Mouse (Mus musculus) midbrain, embryonic 10.5 days (tissue): ENCODE measurements around the gene Edrf1. TPM values are rescaled to one million over a fixed set of nuclear protein-coding genes. Genes with fewer than 3 reads are reported as not detected.

Experiments used
- DNase-seq: peaks from one replicate; pipeline ENCODE4 v3.0.0-alpha.2; 2017; ENCODE audit warnings: low spot score
- H3K27ac ChIP-seq: fragments of 300-500 bp; sonication (generic); replicated peaks from 2 replicates; pipeline ENCODE4 v1.5.1; 2016; ENCODE audit warnings: mild to moderate bottlenecking
- H3K27me3 ChIP-seq: fragments of 300-500 bp; sonication (generic); 2 replicates; pipeline ENCODE4 v1.6.1; 2016; ENCODE audit warnings: low read depth, mild to moderate bottlenecking; ENCODE audit not compliant: poor library complexity, severe bottlenecking
- H3K36me3 ChIP-seq: fragments of 300-500 bp; sonication (generic); 2 replicates; pipeline ENCODE4 v1.6.1; 2016; ENCODE audit warnings: mild to moderate bottlenecking, moderate library complexity
- H3K4me1 ChIP-seq: fragments of 300-500 bp; sonication (generic); 2 replicates; pipeline ENCODE4 v1.6.1; 2016
- H3K4me3 ChIP-seq: fragments of 300-500 bp; sonication (generic); 2 replicates; pipeline ENCODE4 v1.5.1; 2016; ENCODE audit warnings: mild to moderate bottlenecking, moderate library complexity
- H3K9me3 ChIP-seq: fragments of 300-500 bp; sonication (generic); replicated peaks from 2 replicates; pipeline ENCODE4 v1.6.1; 2016; ENCODE audit warnings: mild to moderate bottlenecking
- WGBS: fragments of 180-500 bp; shearing (Covaris S2); methylation state at CpG from one replicate; pipeline ENCODE4 v1.1.7; 2016; 5-methylcytosine and 5-hydroxymethylcytosine counted together
- polyA plus RNA-seq: library from polyadenylated mRNA; unstranded; fragments of >200 nt; fragmentation: Nextera tagmentation; extraction: Ambion mirVana; gene quantifications from 2 replicates; pipeline ENCODE4 v1.2.1, GENCODE M21; 2016

Gene Edrf1
- polyA plus RNA-seq, 1 experiment from 2014 or later: 26.0 TPM

- Histone ChIP-seq H3K4me1 (peaks cover 15% of the 10 kb centered on the region), H3K27me3 (no peaks in the 10 kb centered on the region), H3K9me3 (peaks cover 5% of the 10 kb centered on the region), H3K4me3 (peak overlapping the region; percentile 68; the same call in 1 of the 2 replicates), H3K27ac (no peak overlapping the region), H3K36me3 (peaks cover 14% of the 10 kb centered on the region)
- DNase-seq: no peak
- 88% methylated on average over 2 of the region's 2 CpGs for WGBS
These were observed 70.0 kb downstream of the Edrf1 start for GRCm38 (mm10) chr7:133707301-133707700.

GRCm38 (mm10) chr7:133715387-133715786, 78.0 kb downstream of the Edrf1 start:
- peaks cover 95% of the 10 kb centered on the region for H3K36me3 ChIP-seq
- 93% methylated on average over 4 of the region's 4 CpGs for WGBS

GRCm38 (mm10) chr7:133718580-133718979, 81.2 kb downstream of the Edrf1 start:
- H3K9me3 ChIP-seq: no peaks in the 10 kb centered on the region
- WGBS: 91% methylated on average over 1 of the region's 1 CpGs
- no peak overlapping the region for H3K4me3 ChIP-seq
- no peaks in the 10 kb centered on the region for H3K4me1 ChIP-seq
- H3K27ac ChIP-seq: no peak overlapping the region
- no peak for DNase-seq
- peaks cover 100% of the 10 kb centered on the region for H3K36me3 ChIP-seq
- no peaks in the 10 kb centered on the region for H3K27me3 ChIP-seq

More at GRCm38 (mm10) chr7:133715387-133715786, 78.0 kb downstream of the Edrf1 start:
- Histone ChIP-seq H3K27ac (no peak overlapping the region), H3K9me3 (no peaks in the 10 kb centered on the region), H3K4me3 (no peak overlapping the region), H3K4me1 (peaks cover 1% of the 10 kb centered on the region; the same call in 1 of the 2 replicates), H3K27me3 (no peaks in the 10 kb centered on the region)
- DNase-seq: no peak

GRCm38 (mm10) chr7:133720616-133721015, 83.3 kb downstream of the Edrf1 start:
- Histone ChIP-seq H3K27ac (no peak overlapping the region), H3K9me3 (no peaks in the 10 kb centered on the region), H3K36me3 (peaks cover 100% of the 10 kb centered on the region), H3K4me1 (no peaks in the 10 kb centered on the region), H3K4me3 (no peak overlapping the region), H3K27me3 (no peaks in the 10 kb centered on the region)
- no peak for DNase-seq
- WGBS: 93% methylated on average over 11 of the region's 11 CpGs

Other genes with a start within 250 kb of the Edrf1 start
- not detected in 2 replicates for gene Tex36, start 35.4 kb upstream of the Edrf1 start, polyA plus RNA-seq
- gene Mmp21, start 42.5 kb downstream of the Edrf1 start, polyA plus RNA-seq: 0.10 TPM in 1 of 2 replicates, not detected in the other
- gene Bccip, start 71.8 kb downstream of the Edrf1 start, polyA plus RNA-seq: 167 and 188 TPM in 2 replicates
- 37.2 and 38.7 TPM in 2 replicates for gene Uros, start 72.5 kb downstream of the Edrf1 start, polyA plus RNA-seq
- 1.4 and 1.7 TPM in 2 replicates for gene Fank1, start 139.3 kb downstream of the Edrf1 start, polyA plus RNA-seq
- 79.2 and 81.1 TPM in 2 replicates for gene Dhx32, start 145.2 kb downstream of the Edrf1 start, polyA plus RNA-seq